Mouse (Mus musculus): ENCODE measurements around the gene Poldip3.
A peak's percentile ranks its signal among the peaks of the same experiment; 100 is the strongest.

The Poldip3 gene

DNA sequence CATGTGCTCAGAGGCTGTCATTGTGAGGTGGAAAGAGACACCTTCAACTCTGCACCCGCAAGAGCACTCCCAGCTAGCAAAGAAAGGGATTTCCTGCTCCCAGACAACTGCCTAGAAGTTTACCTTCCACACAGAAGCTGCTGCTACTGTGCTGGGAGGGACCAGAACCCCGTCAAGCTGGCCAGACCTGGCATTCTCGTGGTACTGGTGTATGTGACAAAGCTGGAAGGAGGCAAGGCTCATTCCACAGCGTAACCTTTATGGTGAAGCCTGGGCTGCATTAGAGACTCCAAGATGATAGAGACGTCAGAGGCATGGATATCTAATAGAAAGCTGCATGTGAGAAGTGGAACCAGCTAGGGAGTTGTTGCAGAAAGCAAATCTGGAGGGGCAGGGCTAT lies 24.6 kb downstream of the Poldip3 start:
- DNase-seq (ENCODE audit: low read depth): no peak

DNA sequence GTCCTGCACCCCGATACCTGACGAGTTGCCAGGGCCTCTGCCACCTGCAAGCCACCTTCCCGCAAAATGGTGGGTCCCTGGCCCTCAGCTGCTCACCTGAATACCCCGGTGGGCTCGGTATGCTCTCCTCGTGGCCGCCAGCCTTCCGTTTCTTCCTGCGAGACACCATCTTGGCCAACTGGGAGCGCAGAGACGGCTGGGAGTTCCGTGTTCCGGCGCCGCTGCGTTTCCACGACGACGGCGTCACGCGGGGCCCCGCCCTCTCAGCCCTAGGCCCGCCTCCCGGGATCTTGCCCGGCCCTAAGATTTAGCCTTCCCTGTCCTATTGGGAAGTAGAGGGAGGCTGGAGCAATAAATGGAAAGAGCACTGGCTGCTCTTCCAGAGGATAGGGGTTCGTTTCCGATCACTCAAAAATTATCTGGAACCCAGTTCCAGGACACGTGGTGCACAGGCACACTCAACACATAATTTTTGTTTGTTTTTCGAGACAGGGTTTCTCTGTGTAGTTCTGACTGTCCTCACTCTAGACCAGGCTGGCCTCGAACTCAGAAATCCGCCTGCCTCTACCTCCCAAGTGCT lies 26.5 kb downstream of the Poldip3 start, which contains the start of gene Rrp7a:
Gene Rrp7a (minus strand): TSS at position 236 of the 580 bp plus-strand sequence.
- DNase-seq (ENCODE audit: low read depth): peak; percentile 64

DNA sequence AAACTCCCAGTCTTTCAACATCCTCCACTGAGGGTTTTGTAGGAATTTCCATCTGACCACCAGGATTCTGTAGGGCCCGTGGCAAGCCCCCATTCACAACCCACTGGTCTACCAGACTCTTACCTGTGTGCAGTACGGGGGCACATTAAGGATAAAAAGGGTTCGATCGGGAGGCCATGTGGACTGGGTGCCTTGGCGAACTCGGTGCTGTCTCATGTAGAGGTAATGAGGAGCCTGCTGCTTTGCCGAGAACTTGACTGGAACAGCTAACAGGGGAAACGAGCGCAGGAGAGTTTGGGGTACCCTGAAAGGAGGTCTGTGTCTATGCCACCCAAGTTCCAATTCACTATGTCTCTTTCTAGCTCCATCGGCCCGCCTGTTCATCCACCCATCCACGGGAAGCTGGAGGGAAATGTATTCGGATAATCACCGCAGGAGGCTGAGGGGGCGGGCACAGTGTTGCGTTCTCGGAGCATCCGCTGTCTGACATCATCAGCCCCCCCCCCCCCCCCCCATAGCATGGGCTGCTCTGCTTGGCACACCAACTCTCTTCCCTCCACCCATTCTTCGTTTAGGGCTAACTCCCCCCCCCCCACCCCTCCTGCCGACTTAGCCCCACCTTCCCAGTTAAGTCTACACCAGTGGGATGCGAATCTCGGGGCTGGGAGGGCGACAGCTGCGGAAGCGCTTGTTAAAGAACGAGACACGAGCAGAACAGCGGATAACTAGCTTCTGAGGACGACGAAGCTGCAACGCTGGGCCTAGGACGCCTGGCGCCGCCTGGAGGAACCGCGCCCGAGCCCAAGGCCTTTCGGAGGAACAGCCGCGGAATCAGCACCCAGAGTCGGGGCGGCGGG lies 27.2 kb downstream of the Poldip3 start:
- DNase-seq (ENCODE audit: low read depth): peak; percentile 34

DNA sequence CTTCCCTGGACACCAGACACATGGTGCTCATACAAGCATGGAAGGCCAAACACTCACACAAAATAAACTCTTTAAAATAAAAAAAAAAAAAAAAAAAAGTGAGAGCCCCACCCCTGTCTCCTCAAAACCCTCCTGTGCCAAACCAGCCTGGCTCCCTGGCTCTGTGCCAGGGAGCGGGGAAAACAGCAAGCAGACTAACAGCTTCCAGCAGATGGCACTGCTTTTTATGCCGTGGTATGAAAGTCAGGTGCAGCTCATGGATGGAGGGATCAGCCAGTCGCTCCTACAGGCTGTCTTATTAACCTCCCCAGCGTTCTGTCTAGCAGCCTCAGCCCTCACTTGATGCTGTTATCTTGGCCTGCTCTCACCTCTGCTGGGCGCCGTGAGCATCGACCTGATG lies 30.8 kb downstream of the Poldip3 start:
- no peak for DNase-seq (ENCODE audit: low read depth)

DNA sequence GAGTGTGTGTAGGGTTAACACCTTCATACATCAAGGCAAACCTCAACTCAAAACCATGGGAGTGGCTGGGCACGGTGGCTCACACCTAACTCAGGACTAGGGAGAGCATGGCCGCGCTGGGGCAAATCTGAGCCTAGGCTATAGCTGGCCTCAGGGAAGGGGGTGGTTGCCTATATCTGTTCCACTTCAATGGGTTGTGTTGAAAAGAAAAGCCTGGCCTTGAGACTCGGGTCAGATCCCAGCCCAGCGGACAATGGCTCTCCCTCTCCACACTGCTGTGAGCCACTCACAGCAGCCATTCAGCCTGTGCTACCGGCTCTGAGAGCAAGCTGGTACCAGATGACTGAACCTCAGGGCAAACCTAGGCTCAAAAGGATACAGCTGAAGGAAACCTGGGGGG lies 34.1 kb downstream of the Poldip3 start:
- DNase-seq (ENCODE audit: low read depth): no peak

DNA sequence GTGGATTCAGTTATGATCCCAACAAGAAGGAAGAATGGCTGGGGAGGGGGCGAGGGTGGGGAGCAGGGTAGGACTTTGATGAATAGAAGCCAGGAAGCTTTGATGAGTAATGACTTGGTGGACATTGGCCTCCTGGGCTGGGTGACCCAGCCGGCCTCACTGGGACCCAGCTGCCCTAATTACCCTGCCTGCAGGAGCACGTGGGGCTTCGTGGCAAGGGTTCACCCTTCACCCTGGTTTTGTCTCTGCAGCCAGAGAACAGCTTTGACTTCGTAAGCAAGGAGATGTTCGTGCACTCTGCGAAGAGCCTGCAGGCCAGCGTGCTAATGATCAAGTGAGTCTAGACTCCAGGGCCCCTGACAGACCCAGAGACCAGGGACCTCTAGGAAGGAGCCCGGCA lies 35.1 kb downstream of the Poldip3 start:
- DNase-seq (ENCODE audit: low read depth): no peak

DNA sequence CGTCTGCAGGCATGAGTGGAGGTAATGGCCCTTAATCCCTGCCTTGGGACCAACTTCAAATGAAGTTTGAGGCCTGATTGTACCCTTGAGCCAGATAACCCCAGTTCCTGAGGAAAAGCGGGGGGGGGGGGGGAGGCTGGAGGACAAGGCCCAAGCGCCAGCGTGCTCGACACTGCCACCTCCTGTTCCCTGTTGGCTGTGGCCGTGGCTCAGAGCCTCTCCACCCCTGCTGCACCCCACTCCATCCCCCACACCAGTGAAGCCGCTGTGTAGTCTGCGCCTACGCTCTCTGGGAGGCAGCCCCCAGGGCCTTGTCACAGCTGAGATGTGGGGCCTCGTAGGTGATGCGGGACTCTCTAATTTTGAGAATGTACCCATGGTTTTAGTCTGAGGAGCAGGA lies 36.3 kb downstream of the Poldip3 start:
- DNase-seq (ENCODE audit: low read depth): no peak

DNA sequence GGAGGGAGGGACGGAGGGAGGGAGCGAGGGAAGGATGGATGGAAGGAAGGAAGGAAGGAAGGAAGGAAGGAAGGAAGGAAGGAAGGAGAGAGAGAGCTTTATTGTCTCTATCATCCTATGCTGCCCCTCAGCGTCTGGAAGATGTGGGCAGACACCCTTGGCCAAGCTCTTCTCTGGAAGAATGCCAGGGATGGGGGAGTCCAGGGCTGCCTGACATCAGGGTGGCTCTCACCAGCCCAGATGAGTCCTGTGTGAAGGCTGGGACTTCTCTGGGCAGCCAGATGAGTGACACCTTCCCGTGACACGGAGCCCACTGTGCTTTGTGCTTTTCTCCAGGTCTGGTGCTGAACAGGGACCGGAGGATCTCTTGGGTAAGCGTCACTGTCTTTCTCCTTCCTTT lies 37.3 kb downstream of the Poldip3 start:
- DNase-seq (ENCODE audit: low read depth): no peak

DNA sequence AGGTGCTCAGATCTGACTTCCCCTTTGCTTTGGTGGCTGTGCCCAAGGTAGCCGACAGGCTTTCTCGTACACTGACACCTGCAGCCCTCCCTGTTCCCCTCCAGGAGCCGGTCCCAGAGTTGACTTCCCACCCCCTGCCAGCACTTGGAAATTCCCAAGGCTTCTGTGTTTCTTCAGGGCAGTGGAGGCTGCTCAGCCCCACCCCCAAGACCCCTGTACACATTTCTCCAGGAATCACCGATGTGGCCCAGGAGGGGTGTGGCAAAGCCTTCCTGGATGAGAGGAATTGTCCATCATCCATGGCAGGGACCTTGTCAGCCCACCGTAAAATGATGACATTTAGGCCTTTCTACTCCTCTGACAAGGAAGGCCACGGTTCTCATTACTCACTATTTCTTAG lies 37.9 kb downstream of the Poldip3 start:
- no peak for DNase-seq (ENCODE audit: low read depth)

DNA sequence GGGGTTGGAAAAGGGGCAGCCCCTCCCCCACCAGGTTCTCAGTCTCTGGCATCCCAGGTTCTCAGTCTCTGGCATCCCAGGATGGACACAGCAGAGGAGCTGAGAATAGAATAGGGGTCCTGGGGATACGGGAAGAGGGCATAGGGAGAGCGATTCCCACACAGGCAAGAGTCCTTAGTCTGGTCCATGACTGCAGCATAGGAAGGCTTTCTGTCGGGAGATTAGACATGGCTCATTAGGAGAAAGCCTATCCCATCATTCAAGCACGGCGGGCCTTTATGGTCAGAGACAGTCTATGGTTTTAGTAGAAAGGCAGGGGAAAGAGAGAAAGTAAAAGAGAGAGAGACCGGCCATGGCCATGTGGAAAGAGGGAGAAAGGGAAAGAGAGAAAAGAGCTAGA lies 41.4 kb downstream of the Poldip3 start:
- no peak for DNase-seq (ENCODE audit: low read depth)

DNA sequence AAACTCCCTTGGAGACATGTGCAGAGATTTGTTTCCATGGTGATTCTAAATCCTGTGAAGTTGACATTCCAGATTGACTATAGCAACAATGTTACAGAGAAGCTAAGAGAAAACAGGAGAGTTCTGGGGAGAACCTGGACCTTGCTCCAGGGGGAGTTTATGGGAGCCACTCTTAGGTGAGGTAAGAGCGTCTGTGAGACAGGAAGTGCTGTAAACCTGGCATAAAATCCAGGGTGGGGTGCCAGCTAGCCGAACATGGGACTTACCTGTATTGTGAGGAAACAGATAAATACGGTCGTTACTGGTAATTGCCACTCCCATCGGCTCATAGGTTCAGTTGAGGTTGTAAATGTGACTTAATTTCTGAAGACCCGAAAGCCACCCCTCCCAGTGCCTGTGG lies 42.8 kb downstream of the Poldip3 start:
- no peak for DNase-seq (ENCODE audit: low read depth)

DNA sequence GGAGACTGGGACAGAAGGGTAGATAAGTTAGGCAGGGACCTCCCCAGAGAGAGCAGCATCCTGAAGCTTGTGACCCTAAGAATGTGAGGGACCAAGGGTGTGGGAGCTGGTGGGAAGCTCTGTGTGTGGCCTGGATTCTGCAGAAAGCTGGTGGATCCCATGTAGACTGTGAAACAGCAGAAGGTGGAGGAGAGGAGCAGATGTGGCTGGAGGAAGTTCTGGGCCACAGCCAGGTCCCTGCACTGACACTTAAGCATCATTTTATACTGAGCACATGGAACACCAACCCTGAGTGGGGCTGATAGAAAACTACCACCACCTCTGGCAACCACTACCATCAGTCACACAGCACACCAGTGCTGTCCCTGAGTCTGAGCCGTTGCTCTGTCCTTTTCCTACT lies 46.1 kb downstream of the Poldip3 start:
- DNase-seq (ENCODE audit: low read depth): no peak

DNA sequence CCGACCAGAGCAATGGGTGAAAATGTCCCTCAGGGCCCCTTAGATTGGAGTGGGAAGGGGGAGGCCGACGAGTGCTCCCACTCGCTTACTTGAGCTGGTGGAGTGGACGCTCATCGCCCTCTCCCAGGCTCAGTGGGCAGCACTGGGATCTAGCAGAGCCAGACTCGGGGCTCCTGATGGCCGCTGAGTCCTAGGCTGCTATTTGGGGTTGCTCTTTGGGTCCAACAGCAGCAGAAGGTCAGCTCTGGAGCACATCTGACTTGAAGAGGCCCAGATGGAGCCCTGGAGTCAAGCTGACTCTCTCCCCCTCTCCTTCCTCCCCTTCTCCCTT lies 48.9 kb downstream of the Poldip3 start:
- no peak for DNase-seq (ENCODE audit: low read depth)

DNA sequence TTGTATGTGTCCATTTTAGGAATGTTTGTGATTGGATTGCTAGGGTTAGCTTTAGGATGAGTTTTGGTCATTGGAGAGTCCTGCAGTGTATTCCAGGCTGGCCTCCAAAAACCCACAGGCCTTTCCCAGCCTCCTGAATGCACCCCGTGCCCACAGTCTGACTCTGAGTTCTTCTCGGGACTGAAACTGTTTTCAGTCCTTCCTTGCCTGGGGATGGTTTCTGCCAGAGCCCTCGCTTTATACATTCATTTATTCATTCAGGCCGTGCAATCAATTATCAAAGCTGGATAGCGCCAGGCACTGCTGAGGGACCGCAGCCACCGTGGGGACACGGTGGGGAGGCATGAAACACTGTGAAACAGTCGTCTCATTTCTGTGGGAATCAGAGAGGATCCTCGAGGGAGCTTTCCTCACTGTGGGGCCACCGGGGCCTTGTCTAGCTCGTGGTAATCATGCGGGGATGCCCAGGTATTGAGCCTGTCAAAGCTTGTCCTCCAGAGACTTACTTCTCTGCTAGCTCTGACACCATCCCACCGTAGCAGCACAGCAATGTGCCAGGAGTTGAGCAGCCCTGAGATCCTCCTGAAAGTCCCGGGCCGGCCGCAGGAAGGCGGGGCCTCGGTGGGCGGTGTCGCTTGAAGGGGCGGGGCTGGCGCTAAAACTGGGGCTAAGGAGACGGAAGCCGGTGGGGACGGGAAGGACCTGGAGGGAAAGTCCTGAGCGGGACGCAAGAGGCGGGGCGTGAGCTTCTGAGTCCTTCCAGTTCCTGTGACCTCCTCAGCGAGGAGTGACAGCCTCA lies 49.5 kb downstream of the Poldip3 start:
- DNase-seq (ENCODE audit: low read depth): peak; percentile 89

DNA sequence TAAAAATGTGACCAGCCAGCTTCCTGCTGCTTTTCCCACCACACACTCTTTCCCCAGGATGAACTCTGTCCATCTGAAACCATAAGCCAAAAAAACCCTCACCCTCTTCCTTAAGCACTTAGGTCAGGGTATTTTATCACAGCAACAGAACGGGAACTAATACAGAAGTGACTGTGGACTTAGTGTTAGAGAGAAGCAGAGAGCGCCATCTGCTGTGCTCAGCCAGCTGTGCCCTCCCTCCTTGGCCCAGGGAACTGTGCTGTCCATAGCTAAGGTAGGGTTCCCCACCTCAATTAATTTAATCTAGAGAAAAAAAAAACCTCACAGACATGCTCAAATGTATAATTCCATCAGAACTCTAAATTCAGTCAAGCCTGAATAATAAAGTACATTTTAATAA lies 53.2 kb downstream of the Poldip3 start:
- DNase-seq (ENCODE audit: low read depth): no peak

DNA sequence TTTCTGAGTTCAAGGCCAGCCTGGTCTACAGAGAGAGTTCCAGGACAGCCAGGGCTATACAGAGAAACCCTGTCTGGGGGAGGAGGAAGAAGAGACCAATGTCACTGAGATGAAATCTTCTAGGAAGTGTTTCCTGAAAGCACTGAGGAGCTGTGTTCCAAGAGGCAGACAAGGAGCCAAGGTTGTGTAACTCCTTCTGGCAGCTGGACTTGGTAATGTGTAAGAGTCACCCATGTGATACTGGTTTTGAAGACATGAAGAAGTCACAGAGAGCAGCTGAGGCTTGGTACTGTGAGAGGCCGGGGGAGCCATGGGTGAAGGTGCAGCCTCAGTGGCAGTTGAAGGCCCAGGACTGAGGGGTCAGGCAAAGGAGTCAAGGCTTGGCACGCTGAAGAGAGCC lies 55.5 kb downstream of the Poldip3 start:
- DNase-seq (ENCODE audit: low read depth): no peak

DNA sequence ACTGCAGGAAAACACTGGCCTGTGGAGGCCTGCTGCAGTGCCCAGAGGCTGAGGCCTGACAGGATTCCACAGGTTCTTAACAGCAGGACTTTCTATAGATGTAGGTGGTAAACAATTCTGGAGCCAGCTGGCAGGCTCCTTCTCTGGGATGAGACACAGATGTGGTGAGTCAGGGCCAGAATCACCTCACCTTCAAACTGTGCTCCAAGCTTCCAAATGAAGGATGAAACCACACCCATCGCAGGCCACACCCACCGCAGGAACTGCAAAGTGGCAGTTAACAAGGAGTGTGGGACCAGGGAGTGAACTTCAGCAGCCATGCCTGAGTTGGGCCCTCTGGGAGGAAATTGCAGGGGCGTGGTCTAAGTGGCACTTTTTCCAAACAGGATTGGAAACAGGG lies 58.3 kb downstream of the Poldip3 start:
- no peak for DNase-seq (ENCODE audit: low read depth)

DNA sequence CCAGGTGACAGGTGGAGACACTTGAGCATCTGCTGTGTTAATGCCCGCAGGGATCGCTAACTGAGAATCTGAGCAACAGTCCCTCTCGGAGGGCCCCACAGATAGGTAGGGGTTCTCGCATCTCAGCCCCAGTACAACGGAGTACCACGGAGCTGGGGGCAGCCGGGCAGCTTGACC lies 59.9 kb downstream of the Poldip3 start, which contains the start of gene Serhl:
Gene Serhl (plus strand): TSS at position 78 of the 177 bp plus-strand sequence.
- no peak for DNase-seq (ENCODE audit: low read depth)

DNA sequence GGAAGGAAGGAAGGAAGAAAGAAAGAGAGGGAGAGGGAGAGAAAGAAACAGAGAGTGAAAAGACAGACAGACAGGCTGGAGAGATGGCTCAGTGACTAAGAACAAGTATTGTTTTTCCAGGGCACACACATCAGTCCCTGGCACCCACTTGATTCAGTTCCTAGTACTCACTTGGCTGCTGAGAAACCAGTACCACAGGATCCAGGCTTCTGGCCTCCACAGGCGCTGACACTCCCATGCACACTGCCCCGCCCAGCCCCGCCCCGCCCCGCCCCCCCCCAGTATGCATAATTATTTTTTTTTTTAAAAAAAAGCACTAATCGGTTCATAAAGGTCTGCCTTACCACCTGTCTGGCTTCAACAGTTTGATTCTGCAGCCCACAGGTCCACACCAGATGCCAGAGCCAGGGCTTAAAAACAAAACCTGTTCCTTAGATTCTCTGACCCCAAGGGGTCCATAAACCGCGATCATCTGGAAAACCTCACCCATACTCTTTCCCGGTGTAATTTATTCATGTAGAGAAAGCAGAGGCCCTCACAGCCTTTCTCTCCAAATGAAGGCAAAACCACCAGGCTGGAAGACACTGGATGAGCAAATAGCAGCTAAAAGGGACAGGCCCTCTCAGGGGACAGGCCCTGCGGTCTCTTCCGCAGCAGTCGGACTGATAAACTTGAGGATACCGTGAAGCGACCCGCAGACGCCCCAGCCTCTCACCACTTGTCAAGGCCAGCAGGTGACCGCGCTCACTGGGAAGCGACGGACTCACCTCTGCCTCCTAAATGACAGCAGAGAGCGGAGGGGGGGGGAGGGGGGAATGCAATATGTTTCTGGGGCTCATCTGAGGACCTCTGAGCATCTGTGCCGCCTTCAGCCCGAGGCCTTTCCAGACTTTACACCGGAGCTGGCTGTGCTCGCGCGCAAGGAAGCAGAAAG lies 60.4 kb downstream of the Poldip3 start:
- DNase-seq (ENCODE audit: low read depth): no peak

DNA sequence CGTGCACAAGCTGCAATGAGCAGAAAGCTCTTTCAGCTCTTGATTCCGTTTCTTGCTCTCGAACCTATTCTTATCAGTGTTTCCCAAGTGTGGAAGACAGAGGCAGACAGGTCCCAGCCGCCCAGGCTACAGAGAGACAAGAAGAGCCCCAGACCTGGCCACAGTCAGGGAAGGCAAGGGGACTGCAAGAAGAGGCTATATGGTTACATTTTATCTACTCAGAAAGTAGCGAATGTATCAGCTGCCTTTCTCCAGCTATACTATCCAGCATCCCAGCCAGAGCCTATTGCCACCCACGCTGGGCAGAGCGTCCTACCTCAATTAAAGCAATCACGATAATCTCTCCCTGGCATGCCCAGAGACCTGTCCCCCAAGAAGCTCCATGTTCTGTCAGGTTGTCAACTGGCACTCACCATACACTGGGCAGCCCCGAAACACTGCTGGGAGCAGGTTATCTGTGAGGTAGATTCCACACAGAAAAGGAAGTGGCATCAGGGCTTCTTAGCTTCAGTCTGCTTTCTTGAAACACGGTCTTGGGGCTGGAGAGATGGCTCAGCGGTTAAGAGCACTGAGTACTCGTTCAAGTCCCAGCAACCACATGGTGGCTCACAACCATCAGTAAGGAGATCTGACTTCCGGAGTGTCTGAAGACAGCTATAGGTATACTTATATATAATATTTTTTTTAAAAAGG lies 62.4 kb downstream of the Poldip3 start:
- no peak for DNase-seq (ENCODE audit: low read depth)

DNA sequence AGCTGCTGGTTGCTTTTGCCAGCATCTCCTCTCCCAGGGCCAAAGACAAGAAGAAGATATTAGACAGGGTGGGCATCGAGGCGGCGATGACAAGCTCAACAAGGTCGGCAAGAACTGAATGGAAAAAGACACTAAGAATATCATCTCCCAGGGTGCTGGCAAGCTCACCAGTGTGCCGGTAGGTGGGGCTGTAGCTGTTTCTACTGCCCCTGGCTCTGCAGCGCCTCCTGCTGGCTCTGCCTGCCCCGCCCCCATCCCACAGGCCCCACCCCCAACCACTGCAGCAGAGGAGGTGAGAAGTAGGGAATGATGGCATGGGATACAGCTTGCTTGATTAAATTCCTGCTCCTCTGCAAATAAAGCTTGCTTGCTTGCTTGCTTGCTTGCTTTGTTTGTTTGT lies 63.3 kb downstream of the Poldip3 start:
- peak; percentile 61 for DNase-seq (ENCODE audit: low read depth)

All from c-Kit-positive CD71-positive TER-119-negative erythroid progenitor cells, embryonic 14.5 days (primary cell).